Mouse (Mus musculus) forebrain, embryonic 16.5 days (tissue): ENCODE measurements around the gene Smad3. TPM values are rescaled to one million over a fixed set of nuclear protein-coding genes. Genes with fewer than 3 reads are reported as not detected.

Source experiments
- ATAC-seq: fragments of 200-750 bp; cut with Nextera tagmentation; 2 replicates; pipeline ENCODE4 v1.8.0; 2017; ENCODE audit warnings: mild to moderate bottlenecking, moderate library complexity
- H3K27ac ChIP-seq: fragments of 300-500 bp; sonication (generic); 2 replicates; pipeline ENCODE4 v1.5.1; 2014; ENCODE audit warnings: low read length, control low read depth
- H3K27me3 ChIP-seq: fragments of 300-500 bp; sonication (generic); replicated peaks from 2 replicates; pipeline ENCODE4 v1.6.1; 2014; ENCODE audit warnings: low read length; ENCODE audit not compliant: control insufficient read depth, insufficient read depth
- H3K36me3 ChIP-seq: fragments of 300-500 bp; sonication (generic); 2 replicates; pipeline ENCODE4 v1.6.1; 2014; ENCODE audit not compliant: control insufficient read depth, insufficient read depth
- H3K4me1 ChIP-seq: fragments of 300-500 bp; sonication (generic); replicated peaks from 2 replicates; pipeline ENCODE4 v1.6.1; 2014; ENCODE audit warnings: low read length; ENCODE audit not compliant: control insufficient read depth, insufficient read depth
- H3K4me2 ChIP-seq: fragments of 300-500 bp; sonication (generic); 2 replicates; pipeline ENCODE4 v1.6.1; 2014; ENCODE audit warnings: mild to moderate bottlenecking, low read length, control low read depth
- H3K4me3 ChIP-seq: fragments of 300-500 bp; sonication (generic); replicated peaks from 2 replicates; pipeline ENCODE4 v1.5.1; 2014; ENCODE audit warnings: mild to moderate bottlenecking, low read length, control low read depth
- H3K9ac ChIP-seq: fragments of 300-500 bp; sonication (generic); replicated peaks from 2 replicates; pipeline ENCODE4 v1.6.1; 2014; ENCODE audit warnings: low read depth, low read length, control low read depth
- H3K9me3 ChIP-seq: fragments of 300-500 bp; sonication (generic); 2 replicates; pipeline ENCODE4 v1.6.1; 2016; ENCODE audit warnings: low read length; ENCODE audit not compliant: control insufficient read depth
- WGBS: fragments of 180-500 bp; shearing (Covaris S2); extraction: QIAGEN DNeasy Blood & Tissue Kit; methylation state at CpG from one replicate; pipeline ENCODE4 v1.1.7; 2014; 5-methylcytosine and 5-hydroxymethylcytosine counted together
- polyA plus RNA-seq: library from polyadenylated mRNA; unstranded; fragments of >200 nt; fragmentation: Nextera tagmentation; extraction: Ambion mirVana; gene quantifications from 2 replicates; pipeline ENCODE4 v1.2.1, GENCODE M21; 2015

The Smad3 gene
- polyA plus RNA-seq, 1 experiment from 2014 or later: 7.4 TPM

DNA sequence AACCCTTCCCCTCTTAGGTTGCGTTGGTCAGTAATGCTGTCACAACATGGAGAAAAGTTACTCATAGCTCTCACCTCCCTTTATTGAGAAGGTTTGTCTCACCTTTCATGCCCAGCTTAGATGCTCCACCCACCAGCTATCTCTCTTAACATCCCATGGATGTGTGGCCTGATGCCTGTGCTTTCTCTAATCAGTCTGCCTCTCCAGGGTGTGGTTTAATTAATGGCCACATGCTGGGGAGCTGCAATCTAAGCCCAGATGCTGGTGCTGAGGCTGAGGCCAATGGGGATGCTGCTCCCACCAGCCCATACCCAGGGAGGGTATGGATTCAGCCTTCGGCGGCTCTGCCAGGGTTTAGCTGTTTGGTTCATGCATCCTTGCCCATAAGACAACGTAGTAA is 32.4 kb upstream of the Smad3 start:
- ATAC-seq: no peak

DNA sequence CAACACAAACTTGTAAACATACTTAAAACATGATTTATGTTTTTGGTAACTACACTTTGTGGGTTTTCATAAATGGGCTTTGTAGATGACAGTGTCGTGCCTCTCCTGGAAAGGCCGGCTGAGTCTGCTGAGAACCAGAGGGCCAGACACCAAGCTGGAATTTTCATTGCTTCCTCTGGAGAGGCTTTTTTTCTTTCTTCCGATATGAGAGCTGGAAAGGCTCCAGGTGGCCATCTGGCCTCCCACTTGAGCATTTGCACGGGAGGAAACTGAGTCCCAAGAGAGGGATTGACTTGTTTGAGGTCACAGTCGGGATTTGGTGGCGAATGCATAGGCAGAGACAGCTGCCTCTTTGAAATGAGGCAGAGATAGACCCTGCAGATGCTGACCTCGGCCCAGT is 31.6 kb upstream of the Smad3 start:
- Histone ChIP-seq H3K9ac (no peak overlapping the region), H3K4me3 (no peak overlapping the region), H3K27ac (no peak overlapping the region), H3K36me3 (no peaks in the 10 kb centered on the region), H3K9me3 (no peaks in the 10 kb centered on the region), H3K4me2 (no peak overlapping the region), H3K27me3 (no peaks in the 10 kb centered on the region), H3K4me1 (no peaks in the 10 kb centered on the region)
- WGBS: 63% methylated on average over 7 of the region's 7 CpGs
- ATAC-seq: no peak

More for the DNA sequence above, 32.4 kb upstream of the Smad3 start:
- Histone ChIP-seq H3K36me3 (no peaks in the 10 kb centered on the region), H3K9ac (no peak overlapping the region), H3K4me3 (no peak overlapping the region), H3K9me3 (no peaks in the 10 kb centered on the region), H3K27me3 (no peaks in the 10 kb centered on the region), H3K4me1 (no peaks in the 10 kb centered on the region), H3K27ac (no peak overlapping the region), H3K4me2 (no peak overlapping the region)
- WGBS: 89% methylated on average over 4 of the region's 4 CpGs

DNA sequence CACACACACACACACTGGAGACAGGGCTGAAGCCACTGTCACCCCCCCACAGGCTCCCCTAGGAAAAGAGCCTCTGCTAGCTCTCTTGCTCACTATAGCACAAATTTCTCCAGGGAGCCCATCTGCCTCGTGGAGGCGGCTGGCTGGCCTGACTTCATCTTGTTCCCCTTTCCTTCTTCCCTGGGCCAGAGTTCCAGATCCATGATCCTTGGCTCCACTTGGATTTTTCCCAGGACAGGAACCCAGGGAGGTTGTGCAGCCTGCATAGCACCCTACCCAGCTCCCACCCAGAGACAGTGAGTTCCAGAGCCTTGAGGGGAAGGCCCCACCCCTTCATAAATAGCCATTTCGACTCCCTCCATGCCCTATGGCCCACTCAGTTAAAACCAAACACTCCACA is 29.8 kb upstream of the Smad3 start:
- no peak overlapping the region for H3K9ac ChIP-seq
- H3K27me3 ChIP-seq: no peaks in the 10 kb centered on the region
- no peak for ATAC-seq
- WGBS: 67% methylated on average over 3 of the region's 3 CpGs
- H3K4me3 ChIP-seq: no peak overlapping the region
- no peak overlapping the region for H3K27ac ChIP-seq
- H3K4me2 ChIP-seq: no peak overlapping the region
- H3K4me1 ChIP-seq: 0 out of 2 replicates have a peak, but pooled peaks cover 1% of the 10 kb centered on the region
- no peaks in the 10 kb centered on the region for H3K9me3 ChIP-seq
- H3K36me3 ChIP-seq: no peaks in the 10 kb centered on the region

DNA sequence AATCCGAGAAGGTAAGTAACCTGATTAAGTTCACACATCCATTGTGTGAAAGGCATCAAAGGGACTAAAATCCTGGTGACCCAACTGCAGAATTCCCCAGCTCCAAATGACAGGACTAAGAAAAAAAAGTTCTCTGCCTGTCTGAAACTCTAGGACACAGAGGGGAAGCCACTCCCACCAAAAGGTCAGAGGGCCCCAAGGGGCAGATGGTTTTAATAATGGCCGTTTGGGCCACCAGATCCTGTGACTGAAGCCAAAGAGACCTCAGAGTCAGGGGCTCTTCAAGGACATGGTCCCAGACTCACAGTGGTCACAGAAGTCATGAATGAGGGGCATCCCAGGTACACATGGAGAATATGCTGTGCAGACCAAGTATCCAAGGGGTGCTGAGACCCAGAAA is 29.3 kb upstream of the Smad3 start:
- no peaks in the 10 kb centered on the region for H3K36me3 ChIP-seq
- no peak for ATAC-seq
- no peak overlapping the region for H3K27ac ChIP-seq
- WGBS: 19% methylated on average over 2 of the region's 2 CpGs
- H3K9ac ChIP-seq: no peak overlapping the region
- no peak overlapping the region for H3K4me3 ChIP-seq
- no peaks in the 10 kb centered on the region for H3K9me3 ChIP-seq
- H3K27me3 ChIP-seq: no peaks in the 10 kb centered on the region
- 0 out of 2 replicates have a peak, but pooled peaks cover 3% of the 10 kb centered on the region for H3K4me1 ChIP-seq
- H3K4me2 ChIP-seq: no peak overlapping the region

DNA sequence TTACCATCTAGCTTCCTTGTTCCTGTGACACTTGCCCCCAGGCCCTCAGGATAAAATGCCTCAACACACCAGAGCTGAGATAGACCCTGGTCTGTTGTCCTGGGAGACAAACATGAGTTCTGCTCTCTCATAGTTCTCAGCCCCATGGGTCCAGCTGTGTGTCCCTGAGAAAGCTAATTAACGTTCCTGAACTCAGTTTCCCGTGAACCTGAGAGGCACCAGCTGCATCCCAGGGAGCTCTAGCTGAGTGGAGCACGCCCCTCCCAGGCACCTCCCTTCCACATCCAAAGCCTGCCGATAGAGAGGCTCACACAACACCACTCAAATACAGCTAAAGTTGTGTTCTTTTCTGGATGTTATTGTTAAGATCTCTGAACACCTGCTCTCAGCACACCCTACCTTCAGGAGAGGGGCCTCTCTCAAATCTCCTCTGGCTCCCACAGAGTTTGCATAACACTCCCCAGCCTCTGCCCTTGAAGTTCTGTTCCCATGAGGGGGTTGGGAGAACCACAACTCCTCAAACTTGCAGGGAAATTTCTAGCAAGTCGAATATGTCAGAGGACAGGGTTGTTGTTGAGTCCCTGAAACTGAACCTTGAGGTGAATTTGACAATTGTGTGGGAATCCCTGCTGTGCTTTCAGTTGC is 28.4 kb upstream of the Smad3 start:
- Histone ChIP-seq H3K27ac (no peak overlapping the region), H3K4me3 (no peak overlapping the region), H3K9ac (no peak overlapping the region), H3K4me1 (0 out of 2 replicates have a peak, but pooled peaks cover 3% of the 10 kb centered on the region), H3K36me3 (no peaks in the 10 kb centered on the region), H3K4me2 (no peak overlapping the region), H3K9me3 (no peaks in the 10 kb centered on the region), H3K27me3 (no peaks in the 10 kb centered on the region)
- WGBS: 11% methylated on average over 5 of the region's 5 CpGs
- no peak for ATAC-seq

DNA sequence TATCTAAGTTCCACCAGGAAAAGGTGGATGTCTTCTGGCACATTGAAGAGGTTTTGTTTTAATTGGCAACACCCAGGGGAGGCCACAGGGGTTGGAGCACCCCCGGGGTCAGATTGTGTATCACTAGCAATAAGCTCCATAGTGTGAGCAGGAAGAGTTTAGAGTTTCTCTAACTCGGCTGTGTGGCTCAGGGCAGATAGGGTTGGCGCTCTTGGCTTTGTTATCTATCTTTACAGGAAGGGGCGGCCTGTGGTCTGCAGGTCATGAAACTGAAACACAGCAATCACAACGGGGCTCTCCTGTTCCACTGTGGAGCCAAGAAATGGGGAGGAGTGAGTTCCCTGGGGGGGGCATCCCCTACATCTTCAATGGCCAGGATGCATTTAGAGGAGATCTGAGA is 27.7 kb upstream of the Smad3 start:
- no peak overlapping the region for H3K9ac ChIP-seq
- H3K9me3 ChIP-seq: no peaks in the 10 kb centered on the region
- H3K4me3 ChIP-seq: no peak overlapping the region
- H3K27ac ChIP-seq: no peak overlapping the region
- no peaks in the 10 kb centered on the region for H3K36me3 ChIP-seq
- ATAC-seq: no peak
- H3K4me2 ChIP-seq: no peak overlapping the region
- 78% methylated on average over 5 of the region's 5 CpGs for WGBS
- H3K4me1 ChIP-seq: 0 out of 2 replicates have a peak, but pooled peaks cover 3% of the 10 kb centered on the region
- H3K27me3 ChIP-seq: no peaks in the 10 kb centered on the region

DNA sequence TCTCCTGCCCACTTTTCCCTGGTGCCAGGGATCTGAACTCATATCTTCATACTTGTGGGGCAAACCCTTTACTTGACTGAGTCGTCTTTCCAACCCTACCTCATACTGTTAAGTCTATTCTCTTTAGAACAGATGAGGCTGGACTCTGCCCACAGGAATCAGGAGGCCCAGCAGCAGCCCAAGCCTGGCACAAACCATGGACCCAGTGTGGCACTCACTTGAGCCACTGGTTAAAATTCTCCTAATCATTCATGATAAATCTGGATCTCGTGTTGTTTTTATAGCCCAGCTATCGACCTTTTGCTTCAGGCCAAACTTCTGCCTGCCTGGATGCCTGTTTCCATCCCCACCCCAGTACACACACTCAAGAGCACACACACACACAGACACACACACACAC is 26.8 kb upstream of the Smad3 start:
- Histone ChIP-seq H3K4me1 (peaks cover 8% of the 10 kb centered on the region), H3K9me3 (no peaks in the 10 kb centered on the region), H3K36me3 (no peaks in the 10 kb centered on the region), H3K27ac (no peak overlapping the region), H3K27me3 (no peaks in the 10 kb centered on the region), H3K9ac (no peak overlapping the region), H3K4me3 (no peak overlapping the region), H3K4me2 (no peak overlapping the region)
- ATAC-seq: no peak
- WGBS: 87% methylated on average over 3 of the region's 3 CpGs

DNA sequence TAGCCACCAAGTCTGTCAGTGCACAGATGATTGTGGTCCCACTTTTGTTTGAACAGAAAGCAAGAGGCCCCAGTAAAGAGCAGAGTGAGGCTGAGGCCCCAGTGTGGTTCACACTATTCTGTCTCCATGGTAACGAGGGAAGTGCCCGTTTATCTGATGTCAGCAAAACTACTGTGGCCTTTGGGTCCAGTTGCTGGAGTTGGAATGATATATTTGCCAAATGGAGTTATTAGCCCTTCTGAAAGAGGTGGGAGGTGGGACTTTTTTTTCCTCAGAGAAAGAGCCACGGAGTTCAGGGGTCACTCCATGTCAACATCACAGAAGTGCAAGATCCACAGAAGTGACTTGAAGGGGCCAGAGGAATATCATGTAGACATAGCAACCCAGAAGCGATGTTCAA is 24.9 kb upstream of the Smad3 start:
- Histone ChIP-seq H3K27ac (no peak overlapping the region), H3K4me2 (no peak overlapping the region), H3K9me3 (no peaks in the 10 kb centered on the region), H3K27me3 (no peaks in the 10 kb centered on the region), H3K9ac (no peak overlapping the region), H3K4me1 (peaks cover 8% of the 10 kb centered on the region), H3K36me3 (no peaks in the 10 kb centered on the region), H3K4me3 (no peak overlapping the region)
- 48% methylated on average over 4 of the region's 4 CpGs for WGBS
- ATAC-seq: no peak

DNA sequence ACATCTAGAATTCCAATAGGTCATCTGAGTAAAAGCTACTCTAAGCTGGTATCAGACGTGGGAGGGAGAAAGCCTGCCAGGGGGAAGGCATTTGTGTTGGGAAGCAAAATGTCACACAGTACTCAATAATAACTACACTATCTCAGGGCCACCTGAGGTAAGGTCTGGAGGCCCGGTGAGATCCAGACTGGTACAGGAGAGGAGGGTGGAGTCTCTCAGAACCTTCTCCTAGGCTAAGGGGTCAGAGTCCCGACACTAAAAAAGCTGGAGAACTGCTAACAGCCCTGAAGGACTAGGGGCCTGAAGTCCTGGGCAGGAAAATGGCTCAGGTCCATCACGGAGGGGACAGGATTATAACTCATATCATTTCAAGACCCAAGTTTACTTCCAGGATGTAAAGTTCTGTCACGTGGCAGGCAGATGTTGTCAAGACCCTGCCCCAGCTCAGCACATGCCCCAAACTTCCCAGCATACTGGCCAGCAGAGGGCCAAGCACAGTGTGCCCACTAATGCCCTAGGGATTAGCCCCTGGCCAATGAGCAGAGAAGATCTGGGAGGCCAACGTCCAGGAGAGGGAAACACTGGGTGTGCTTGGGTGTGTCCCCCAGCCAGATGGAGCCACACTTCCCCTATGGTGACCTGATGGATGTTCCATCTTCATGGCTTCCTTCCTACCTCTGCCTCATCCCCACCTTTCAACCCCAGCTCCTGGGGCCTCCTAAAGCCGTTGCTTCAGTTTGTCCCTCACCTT is 24.1 kb upstream of the Smad3 start:
- Histone ChIP-seq H3K9me3 (no peaks in the 10 kb centered on the region), H3K4me2 (no peak overlapping the region), H3K4me1 (peaks cover 8% of the 10 kb centered on the region), H3K4me3 (no peak overlapping the region), H3K36me3 (no peaks in the 10 kb centered on the region), H3K27me3 (no peaks in the 10 kb centered on the region), H3K9ac (no peak overlapping the region), H3K27ac (no peak overlapping the region)
- no peak for ATAC-seq
- WGBS: 79% methylated on average over 7 of the region's 7 CpGs
